Mouse (Mus musculus): ENCODE measurements around the gene Acsbg2. TPM values are rescaled to one million over a fixed set of nuclear protein-coding genes. Genes with fewer than 3 reads are reported as not detected.

Acsbg2 gene
- polyA plus RNA-seq, 1 experiment from 2014 or later = not detected

DNA sequence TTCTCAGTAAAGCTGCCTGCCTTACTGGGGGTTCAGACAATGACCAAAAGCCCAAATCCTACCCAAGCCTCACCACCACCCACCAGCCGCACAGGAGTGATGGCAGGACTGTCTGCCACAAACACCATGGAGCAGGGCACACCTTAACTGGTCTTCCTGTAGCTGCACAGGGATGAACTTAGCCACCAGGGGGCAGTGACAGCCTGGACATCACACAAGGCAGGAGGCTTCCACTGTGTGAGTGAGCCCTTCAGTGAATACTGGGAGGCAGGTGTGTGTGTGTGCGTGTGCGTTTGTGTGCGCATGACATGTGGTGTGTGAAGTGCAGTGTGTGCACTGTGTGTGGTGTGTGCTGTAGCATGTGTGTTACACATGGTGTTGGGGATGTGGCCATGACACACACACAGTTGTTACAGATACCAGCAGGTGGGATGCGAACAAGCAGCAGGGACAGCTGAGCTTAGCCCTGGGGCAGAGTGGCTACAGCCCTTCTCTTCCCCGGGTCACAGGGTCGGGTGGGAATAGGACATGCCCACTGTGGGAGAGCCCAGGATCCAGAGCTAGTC lies 23.5 kb upstream of the Acsbg2 start:
- no peak overlapping the region for H3K27ac ChIP-seq (ENCODE audit: low read length)
- peak; percentile 84 for ATAC-seq (ENCODE audit: low read depth)
- no peak overlapping the region for H3K9ac ChIP-seq (ENCODE audit: low read length)
- H3K4me3 ChIP-seq (ENCODE audit: low read length) = no peak overlapping the region
- no peak overlapping the region for H3K4me2 ChIP-seq (ENCODE audit: low read depth, low read length)
- H3K4me1 ChIP-seq (replicated peaks; ENCODE audit: control insufficient read depth, insufficient read depth, low read length) = no peaks in the 10 kb centered on the region
- no peaks in the 10 kb centered on the region for H3K27me3 ChIP-seq (ENCODE audit: control insufficient read depth, insufficient read depth, low read depth, low read length)
- no peaks in the 10 kb centered on the region for H3K9me3 ChIP-seq (ENCODE audit: control insufficient read depth, low read length)
- WGBS = 78% methylated on average over 7 of the region's 7 CpGs
- H3K36me3 ChIP-seq (ENCODE audit: control insufficient read depth, insufficient read depth, low read length) = peaks cover 46% of the 10 kb centered on the region

- H3K27ac ChIP-seq (ENCODE audit: low read length) = no peak overlapping the region
Observed at GRCm38 (mm10) chr17:56896513-56897129, 22.4 kb upstream of the Acsbg2 start.

DNA sequence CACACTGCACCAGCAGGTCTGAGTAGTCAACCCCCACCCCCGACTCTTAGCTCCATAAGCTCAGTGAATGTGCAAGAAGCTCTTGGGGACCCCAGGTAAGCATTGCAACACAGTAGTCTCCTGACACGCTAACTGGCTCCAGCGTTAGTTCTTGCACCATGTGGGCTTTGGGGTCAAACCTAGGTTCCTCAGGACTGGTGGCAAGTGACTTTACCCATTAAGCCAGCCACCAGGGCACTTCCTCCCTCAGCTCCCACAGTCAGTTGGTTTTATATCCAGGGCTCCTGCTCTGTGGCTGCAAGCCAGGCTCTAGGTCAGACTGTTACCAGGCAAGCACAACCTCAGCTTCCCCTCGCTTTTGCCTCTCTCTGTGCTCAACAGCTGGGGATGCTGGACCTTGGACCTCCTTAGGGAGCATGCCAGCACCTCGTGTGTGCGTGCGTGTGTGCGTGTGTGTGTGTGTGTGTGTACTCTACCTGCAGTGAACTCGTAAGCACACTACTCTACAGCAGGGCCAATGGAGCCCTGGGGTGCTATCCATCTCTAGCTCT lies 21.2 kb upstream of the Acsbg2 start:
- Histone ChIP-seq H3K4me2 (ENCODE audit: low read depth, low read length) (no peak overlapping the region), H3K4me3 (ENCODE audit: low read length) (no peak overlapping the region), H3K4me1 (replicated peaks; ENCODE audit: control insufficient read depth, insufficient read depth, low read length) (no peaks in the 10 kb centered on the region), H3K27me3 (ENCODE audit: control insufficient read depth, insufficient read depth, low read depth, low read length) (no peaks in the 10 kb centered on the region), H3K27ac (ENCODE audit: low read length) (no peak overlapping the region), H3K9me3 (ENCODE audit: control insufficient read depth, low read length) (no peaks in the 10 kb centered on the region), H3K36me3 (ENCODE audit: control insufficient read depth, insufficient read depth, low read length) (peaks cover 50% of the 10 kb centered on the region), H3K9ac (ENCODE audit: low read length) (no peak overlapping the region)
- no peak for ATAC-seq (ENCODE audit: low read depth)
- WGBS = 94% methylated on average over 9 of the region's 9 CpGs

More at GRCm38 (mm10) chr17:56896513-56897129, 22.4 kb upstream of the Acsbg2 start:
- Histone ChIP-seq H3K4me2 (ENCODE audit: low read depth, low read length) (no peak overlapping the region), H3K4me1 (replicated peaks; ENCODE audit: control insufficient read depth, insufficient read depth, low read length) (no peaks in the 10 kb centered on the region), H3K36me3 (ENCODE audit: control insufficient read depth, insufficient read depth, low read length) (peaks cover 47% of the 10 kb centered on the region), H3K9ac (ENCODE audit: low read length) (no peak overlapping the region), H3K4me3 (ENCODE audit: low read length) (no peak overlapping the region), H3K27me3 (ENCODE audit: control insufficient read depth, insufficient read depth, low read depth, low read length) (no peaks in the 10 kb centered on the region), H3K9me3 (ENCODE audit: control insufficient read depth, low read length) (no peaks in the 10 kb centered on the region)
- WGBS = 88% methylated on average over 6 of the region's 6 CpGs
- ATAC-seq (ENCODE audit: low read depth) = no peak

GRCm38 (mm10) chr17:56890018-56890417 lies 15.8 kb upstream of the Acsbg2 start:
- H3K9me3 ChIP-seq (ENCODE audit: control insufficient read depth, low read length) = no peaks in the 10 kb centered on the region
- peaks cover 36% of the 10 kb centered on the region for H3K36me3 ChIP-seq (ENCODE audit: control insufficient read depth, insufficient read depth, low read length)
- H3K9ac ChIP-seq (ENCODE audit: low read length) = no peak overlapping the region
- H3K4me2 ChIP-seq (ENCODE audit: low read depth, low read length) = no peak overlapping the region
- ATAC-seq (ENCODE audit: low read depth) = no peak
- WGBS = 95% methylated on average over 2 of the region's 2 CpGs
- no peak overlapping the region for H3K27ac ChIP-seq (ENCODE audit: low read length)
- H3K4me1 ChIP-seq (replicated peaks; ENCODE audit: control insufficient read depth, insufficient read depth, low read length) = no peaks in the 10 kb centered on the region
- H3K4me3 ChIP-seq (ENCODE audit: low read length) = no peak overlapping the region
- no peaks in the 10 kb centered on the region for H3K27me3 ChIP-seq (ENCODE audit: control insufficient read depth, insufficient read depth, low read depth, low read length)

DNA sequence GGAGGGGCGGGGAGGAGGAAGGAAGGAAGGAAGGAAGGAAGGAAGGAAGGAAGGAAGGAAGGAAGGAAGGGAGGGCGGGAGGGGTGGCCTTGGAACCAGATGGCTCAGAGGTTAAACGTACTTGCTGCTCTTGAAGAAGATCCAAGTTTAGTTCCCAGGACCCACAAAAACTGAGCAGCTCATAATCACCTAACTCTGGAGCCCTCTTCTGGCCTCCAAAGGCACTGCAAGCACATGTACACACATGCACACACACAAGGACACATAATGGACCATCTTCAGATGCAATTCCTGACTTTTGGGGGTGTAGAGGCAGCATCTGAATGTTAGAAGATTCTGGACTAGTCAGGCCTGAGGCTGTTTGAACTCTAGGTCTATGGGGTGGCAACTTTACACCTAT lies 13.8 kb upstream of the Acsbg2 start:
- WGBS = 77% methylated on average over 2 of the region's 3 CpGs
- no peak for ATAC-seq (ENCODE audit: low read depth)
- H3K4me3 ChIP-seq (ENCODE audit: low read length) = no peak overlapping the region
- H3K27ac ChIP-seq (ENCODE audit: low read length) = no peak overlapping the region
- no peak overlapping the region for H3K9ac ChIP-seq (ENCODE audit: low read length)
- H3K9me3 ChIP-seq (ENCODE audit: control insufficient read depth, low read length) = no peaks in the 10 kb centered on the region
- H3K4me1 ChIP-seq (replicated peaks; ENCODE audit: control insufficient read depth, insufficient read depth, low read length) = no peaks in the 10 kb centered on the region
- H3K4me2 ChIP-seq (ENCODE audit: low read depth, low read length) = no peak overlapping the region
- H3K27me3 ChIP-seq (ENCODE audit: control insufficient read depth, insufficient read depth, low read depth, low read length) = no peaks in the 10 kb centered on the region
- peaks cover 20% of the 10 kb centered on the region for H3K36me3 ChIP-seq (ENCODE audit: control insufficient read depth, insufficient read depth, low read length)

- H3K9ac ChIP-seq (ENCODE audit: low read length) = no peak overlapping the region
- H3K27ac ChIP-seq (ENCODE audit: low read length) = no peak overlapping the region
- no peak for ATAC-seq (ENCODE audit: low read depth)
- peaks cover 4% of the 10 kb centered on the region; the same call in 1 of the 2 replicates for H3K36me3 ChIP-seq (ENCODE audit: control insufficient read depth, insufficient read depth, low read length)
- H3K4me2 ChIP-seq (ENCODE audit: low read depth, low read length) = no peak overlapping the region
- H3K4me1 ChIP-seq (replicated peaks; ENCODE audit: control insufficient read depth, insufficient read depth, low read length) = no peaks in the 10 kb centered on the region
- H3K9me3 ChIP-seq (ENCODE audit: control insufficient read depth, low read length) = no peaks in the 10 kb centered on the region
- no peak overlapping the region for H3K4me3 ChIP-seq (ENCODE audit: low read length)
- WGBS = 89% methylated on average over 17 of the region's 17 CpGs
- no peaks in the 10 kb centered on the region for H3K27me3 ChIP-seq (ENCODE audit: control insufficient read depth, insufficient read depth, low read depth, low read length)
Observed at GRCm38 (mm10) chr17:56884809-56885208, 10.6 kb upstream of the Acsbg2 start.

DNA sequence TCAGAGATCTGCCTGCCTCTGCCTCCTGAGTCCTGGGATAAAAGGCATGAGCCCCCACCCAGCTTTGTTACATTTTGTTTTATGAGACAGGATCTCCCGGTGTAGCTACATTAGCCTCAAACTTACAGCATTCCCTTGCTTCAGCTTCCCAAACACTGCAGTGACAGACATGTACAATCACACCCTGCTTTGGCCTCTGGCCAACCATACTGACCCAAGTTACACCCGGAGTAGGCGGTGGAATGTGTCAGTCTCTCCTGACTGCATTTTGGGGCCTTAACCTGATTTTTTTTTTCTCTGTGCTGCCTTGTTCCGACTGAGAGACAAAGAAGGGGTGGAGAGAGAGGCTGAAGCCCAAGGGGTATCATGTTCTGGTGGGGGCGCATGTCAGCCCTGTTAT lies 10.1 kb upstream of the Acsbg2 start:
- Histone ChIP-seq H3K27ac (ENCODE audit: low read length) (no peak overlapping the region), H3K4me1 (replicated peaks; ENCODE audit: control insufficient read depth, insufficient read depth, low read length) (no peaks in the 10 kb centered on the region), H3K4me2 (ENCODE audit: low read depth, low read length) (no peak overlapping the region), H3K4me3 (ENCODE audit: low read length) (no peak overlapping the region), H3K9ac (ENCODE audit: low read length) (no peak overlapping the region), H3K9me3 (ENCODE audit: control insufficient read depth, low read length) (no peaks in the 10 kb centered on the region), H3K27me3 (ENCODE audit: control insufficient read depth, insufficient read depth, low read depth, low read length) (no peaks in the 10 kb centered on the region), H3K36me3 (ENCODE audit: control insufficient read depth, insufficient read depth, low read length) (peaks cover 3% of the 10 kb centered on the region; the same call in 1 of the 2 replicates)
- peak; percentile 48; the same call in 1 of the 2 replicates for ATAC-seq (ENCODE audit: low read depth)
- WGBS = 30% methylated on average over 5 of the region's 5 CpGs

DNA sequence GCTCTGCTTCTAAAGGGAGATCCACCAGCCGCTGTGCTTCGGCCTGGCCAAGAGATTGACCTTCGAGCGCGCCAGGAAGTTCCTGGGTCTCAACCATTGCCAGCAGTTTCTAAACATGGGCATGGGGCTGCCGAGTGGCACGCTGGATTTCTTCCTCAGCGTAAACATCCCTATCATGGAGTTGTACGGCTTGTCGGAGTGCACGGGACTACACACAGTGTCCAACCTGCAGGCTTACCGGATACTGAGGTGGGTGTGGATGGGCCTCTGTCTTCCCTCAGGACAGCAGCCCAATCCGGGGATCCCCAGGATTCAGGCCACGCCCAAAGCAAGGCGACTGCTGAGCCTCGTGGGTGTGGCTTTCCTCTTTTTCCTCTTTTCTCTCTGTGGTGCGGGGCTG lies 9.4 kb upstream of the Acsbg2 start:
- Histone ChIP-seq H3K27me3 (ENCODE audit: control insufficient read depth, insufficient read depth, low read depth, low read length) (no peaks in the 10 kb centered on the region), H3K9ac (ENCODE audit: low read length) (no peak overlapping the region), H3K4me1 (replicated peaks; ENCODE audit: control insufficient read depth, insufficient read depth, low read length) (no peaks in the 10 kb centered on the region), H3K4me2 (ENCODE audit: low read depth, low read length) (peak overlapping the region; percentile 50), H3K27ac (ENCODE audit: low read length) (no peak overlapping the region), H3K9me3 (ENCODE audit: control insufficient read depth, low read length) (no peaks in the 10 kb centered on the region), H3K4me3 (ENCODE audit: low read length) (peak overlapping the region; percentile 20), H3K36me3 (ENCODE audit: control insufficient read depth, insufficient read depth, low read length) (no peaks in the 10 kb centered on the region)
- peak; percentile 56 for ATAC-seq (ENCODE audit: low read depth)
- WGBS = 31% methylated on average over 17 of the region's 17 CpGs

- Histone ChIP-seq H3K4me2 (ENCODE audit: low read depth, low read length) (no peak overlapping the region), H3K36me3 (ENCODE audit: control insufficient read depth, insufficient read depth, low read length) (no peaks in the 10 kb centered on the region), H3K27me3 (ENCODE audit: control insufficient read depth, insufficient read depth, low read depth, low read length) (no peaks in the 10 kb centered on the region), H3K4me3 (ENCODE audit: low read length) (no peak overlapping the region), H3K4me1 (replicated peaks; ENCODE audit: control insufficient read depth, insufficient read depth, low read length) (no peaks in the 10 kb centered on the region), H3K9me3 (ENCODE audit: control insufficient read depth, low read length) (no peaks in the 10 kb centered on the region), H3K27ac (ENCODE audit: low read length) (no peak overlapping the region), H3K9ac (ENCODE audit: low read length) (no peak overlapping the region)
- peak; percentile 73; the same call in 1 of the 2 replicates for ATAC-seq (ENCODE audit: low read depth)
- WGBS = 75% methylated on average over 19 of the region's 19 CpGs
Observed at GRCm38 (mm10) chr17:56877426-56877825, 3.2 kb upstream of the Acsbg2 start.

Measured in lung, embryonic 16.5 days (tissue).